Mouse (Mus musculus): ENCODE data around the gene Mapk3. TPM values are rescaled to one million over a fixed set of nuclear protein-coding genes. Genes with fewer than 3 reads are reported as not detected.
"Not testable (repeated sequence)": the region's sequence is repeated elsewhere in the genome, so short reads cannot be mapped to it uniquely, and the experiment has no call there.

The Mapk3 gene
- total RNA-seq (2021), result 100 to 1,000 TPM; 147 to 168 TPM

DNA sequence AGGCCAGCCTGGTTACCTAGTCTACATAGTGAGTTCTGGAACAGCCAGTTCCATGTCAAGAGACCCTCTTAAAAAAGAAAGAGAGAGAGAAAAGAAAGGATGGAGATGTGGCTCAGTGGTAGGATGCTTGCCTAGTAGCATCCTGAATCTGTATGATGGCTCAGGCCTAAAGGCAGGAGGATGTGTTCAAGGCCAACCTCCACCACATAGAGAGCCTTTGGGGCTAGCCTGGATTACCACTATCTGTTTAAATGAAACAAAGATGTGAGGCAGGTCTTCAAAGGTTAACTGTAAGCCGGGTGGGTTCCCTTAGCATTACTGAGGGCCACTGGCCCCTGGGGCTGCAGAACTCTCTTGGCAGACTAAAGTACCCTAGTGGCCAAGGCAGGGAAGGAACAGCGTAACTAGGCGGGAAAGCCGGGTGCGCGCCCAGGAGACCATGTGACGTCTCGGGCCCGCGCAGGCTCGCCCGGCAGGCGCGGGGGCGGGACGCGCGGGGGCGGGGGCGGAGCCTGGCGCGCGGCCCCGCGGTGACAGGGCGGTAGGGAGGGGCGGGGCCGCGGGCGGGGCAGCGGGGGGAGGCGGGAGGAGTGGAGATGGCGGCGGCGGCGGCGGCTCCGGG is at the start of gene Mapk3:
TSS of gene Mapk3 (plus strand) at position 552 of the 622 bp plus-strand sequence.
- peak; percentile 68 to 69 for DNase-seq (ENCODE audit: extremely low spot score in 1 of 2, low spot score in 1 of 2)

DNA sequence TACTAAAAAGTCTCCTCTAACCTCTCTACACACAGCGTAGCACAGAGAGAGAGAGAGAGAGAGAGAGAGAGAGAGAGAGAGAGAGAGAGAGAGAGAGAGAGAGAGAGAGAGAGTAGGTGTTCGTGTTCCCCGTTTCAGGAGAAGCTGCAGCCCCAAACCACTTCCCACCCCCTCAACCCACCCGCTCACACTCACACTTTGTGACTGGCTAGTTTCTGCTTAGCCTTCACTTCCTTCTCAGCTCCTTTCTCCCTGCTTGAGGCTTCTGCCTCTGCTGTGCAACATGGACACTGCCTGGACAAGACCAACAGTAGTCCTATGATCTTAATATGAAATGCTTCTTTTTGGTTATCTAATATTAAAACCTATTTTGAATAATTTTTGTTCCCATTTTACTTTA is 49.1 kb upstream of the Mapk3 start:
- DNase-seq (ENCODE audit: extremely low spot score in 1 of 2, low spot score in 1 of 2), result no peak

DNA sequence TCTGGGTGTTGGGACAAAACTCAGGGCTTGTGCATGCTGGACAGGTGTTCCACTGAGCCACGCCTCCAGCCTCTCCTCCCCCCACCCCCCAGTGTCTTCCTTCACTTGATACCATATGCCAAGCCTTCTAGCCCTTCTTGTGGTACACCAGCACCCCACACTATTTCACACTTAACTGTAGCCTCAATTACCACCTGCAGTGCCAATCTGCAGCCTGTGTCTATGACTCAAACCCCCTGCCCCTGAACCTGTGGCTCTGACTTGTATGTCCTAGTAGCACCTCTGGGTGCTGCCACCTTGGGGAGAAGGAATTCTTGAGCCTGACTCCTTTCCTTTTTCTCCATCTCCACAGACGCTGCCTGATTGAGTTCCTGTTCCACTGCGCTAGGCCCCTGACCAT is 47.5 kb upstream of the Mapk3 start:
- DNase-seq (ENCODE audit: extremely low spot score in 1 of 2, low spot score in 1 of 2), result no peak

DNA sequence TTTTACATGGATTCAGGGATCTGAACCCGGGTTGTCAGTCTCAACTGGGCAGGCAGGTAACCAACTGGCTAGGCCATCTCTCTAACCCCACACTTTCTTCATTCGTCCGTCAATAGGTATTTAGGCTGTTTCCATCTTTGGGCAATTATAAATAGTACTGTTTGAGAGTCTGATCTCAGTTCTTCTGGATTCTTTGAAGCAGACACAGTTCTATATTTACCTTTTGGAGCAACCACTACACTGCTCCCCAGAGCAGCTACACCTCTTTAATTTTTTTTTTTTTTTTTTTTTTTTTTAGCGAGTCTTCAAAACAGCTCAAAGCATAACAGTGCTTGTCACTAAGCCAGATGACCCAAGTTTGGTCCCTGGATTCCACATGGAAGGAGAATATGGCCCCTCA is 43.7 kb upstream of the Mapk3 start:
- no peak for DNase-seq (ENCODE audit: extremely low spot score in 1 of 2, low spot score in 1 of 2)

DNA sequence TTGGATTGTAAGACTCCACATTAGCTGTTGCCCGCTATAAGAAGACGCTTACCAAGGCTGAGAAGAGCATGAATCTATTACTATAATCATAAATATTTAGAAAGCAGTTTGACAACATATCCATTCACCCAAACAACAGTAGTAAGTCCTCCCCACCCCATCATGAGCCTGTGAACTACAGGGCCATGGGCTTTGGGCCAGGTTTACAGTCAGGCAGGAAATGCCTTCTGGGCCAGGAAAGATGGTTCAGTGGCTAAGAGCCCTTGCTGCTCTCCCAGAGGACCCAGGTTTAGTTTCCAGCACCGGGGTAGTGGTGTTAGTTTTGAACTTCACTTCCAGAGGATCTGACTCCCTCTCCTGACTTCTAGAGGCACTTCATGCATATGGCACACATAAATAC is 41.8 kb upstream of the Mapk3 start:
- no peak for DNase-seq (ENCODE audit: extremely low spot score in 1 of 2, low spot score in 1 of 2)

DNA sequence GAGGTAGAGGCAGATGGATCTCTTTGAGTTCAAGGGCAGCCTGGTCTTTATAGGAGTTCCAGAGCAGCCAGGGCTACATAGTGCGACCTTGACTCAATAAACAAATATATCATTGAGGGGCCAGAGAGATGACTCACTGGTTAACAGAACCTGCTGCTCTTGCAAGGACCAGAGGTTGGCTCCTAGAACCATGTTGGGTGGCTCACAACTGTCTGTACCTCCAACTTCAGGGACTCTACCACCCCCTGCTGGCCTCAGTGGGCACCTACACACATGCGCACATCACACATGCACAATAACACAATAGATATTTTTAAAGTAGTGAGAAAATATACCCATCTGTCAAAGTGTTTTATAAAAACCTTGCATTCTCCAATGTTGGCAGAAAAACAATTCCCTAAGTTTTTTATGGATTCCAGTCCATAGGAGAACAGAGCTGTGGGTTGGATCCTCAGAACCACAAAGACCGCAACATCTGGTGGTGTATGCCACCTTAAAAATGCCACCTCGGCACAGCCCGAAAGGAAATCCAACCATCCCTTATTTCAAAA is 40.5 kb upstream of the Mapk3 start:
- no peak for DNase-seq (ENCODE audit: extremely low spot score in 1 of 2, low spot score in 1 of 2)

DNA sequence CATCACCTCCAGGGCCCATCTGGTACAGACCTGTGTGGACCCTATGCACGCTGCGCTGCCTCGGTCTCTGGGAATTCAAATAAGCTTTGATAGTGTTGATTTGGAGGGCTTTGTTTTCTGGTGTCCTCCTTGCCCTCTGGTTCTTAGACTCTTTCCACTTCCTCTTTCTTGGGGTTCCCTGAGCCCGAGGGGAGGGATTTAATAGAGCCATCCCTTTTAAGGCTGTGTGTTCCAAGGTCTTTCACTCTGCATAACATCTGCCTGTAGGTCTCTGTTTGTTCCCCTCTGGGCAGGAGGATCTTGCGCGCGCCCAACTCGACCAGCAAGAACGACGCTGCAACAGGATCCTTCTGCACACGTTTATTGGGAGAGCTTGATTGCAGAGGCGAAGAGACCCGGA is 37.8 kb upstream of the Mapk3 start:
- DNase-seq (ENCODE audit: extremely low spot score in 1 of 2, low spot score in 1 of 2), result no peak

DNA sequence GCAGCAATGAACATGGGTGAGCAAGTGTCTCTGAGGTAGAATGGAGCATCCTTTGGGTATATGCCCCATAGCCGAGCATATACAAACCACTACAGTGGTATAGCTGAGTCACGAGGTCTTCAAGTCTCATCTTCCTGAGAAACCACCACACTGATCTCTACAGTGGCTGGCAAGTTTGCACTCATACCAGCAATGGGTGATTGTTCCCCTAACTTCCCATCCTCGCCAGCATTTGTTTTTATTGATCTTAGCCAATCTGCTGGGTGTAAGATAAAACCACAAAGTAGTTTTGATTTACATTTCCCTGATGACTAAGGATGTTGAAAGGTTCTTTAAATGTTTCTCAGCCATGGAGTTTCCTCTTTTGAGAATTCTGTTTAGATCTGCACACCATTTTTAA is 34.3 kb upstream of the Mapk3 start:
- DNase-seq (ENCODE audit: extremely low spot score in 1 of 2, low spot score in 1 of 2), result no peak

DNA sequence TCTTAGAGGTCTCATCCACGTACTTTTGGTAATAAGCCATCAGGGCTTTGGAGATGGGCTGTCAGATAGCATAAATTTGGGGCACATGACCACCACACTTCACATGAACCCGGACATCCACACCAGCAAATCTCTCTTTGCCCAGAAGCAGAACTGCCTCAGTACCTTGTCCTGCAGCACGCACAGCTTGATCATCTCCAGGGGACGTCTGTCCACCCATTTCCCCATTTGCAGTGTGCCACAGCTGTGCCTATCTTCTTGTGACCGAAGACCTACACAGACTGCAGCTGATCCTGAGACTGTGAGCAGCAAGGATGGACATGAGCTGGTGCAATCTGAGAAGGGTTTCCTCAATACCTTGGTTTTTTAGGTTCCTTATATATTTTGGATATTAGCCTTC is 33.7 kb upstream of the Mapk3 start:
- DNase-seq (ENCODE audit: extremely low spot score in 1 of 2, low spot score in 1 of 2), result no peak

DNA sequence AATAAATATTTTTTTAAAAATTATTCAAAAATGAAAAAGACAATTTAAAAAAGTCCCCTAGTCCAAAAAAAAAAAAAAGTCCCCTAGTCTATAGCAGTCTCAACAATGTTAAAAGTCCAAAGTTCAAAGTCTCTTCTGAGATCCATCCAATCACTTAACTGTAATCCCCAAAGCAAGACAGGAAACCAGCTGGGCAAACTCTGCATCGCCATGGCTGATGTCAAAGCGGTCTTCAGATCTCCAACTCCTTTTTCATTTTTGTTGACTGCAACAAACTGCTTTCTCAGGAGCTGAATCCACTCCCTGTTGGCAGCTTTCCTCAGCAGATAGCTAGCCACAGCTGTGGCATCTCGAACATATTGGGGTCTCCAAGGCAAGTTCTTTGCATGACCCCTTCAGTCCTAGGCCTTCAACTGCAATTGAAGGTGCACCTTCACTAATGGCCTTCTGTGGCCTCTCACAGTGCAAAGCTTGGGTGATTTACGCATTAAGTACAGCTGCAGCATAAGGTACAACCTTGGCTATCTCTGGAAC is 29.1 kb upstream of the Mapk3 start:
- DNase-seq (ENCODE audit: extremely low spot score in 1 of 2, low spot score in 1 of 2), result not testable (repeated sequence)

DNA sequence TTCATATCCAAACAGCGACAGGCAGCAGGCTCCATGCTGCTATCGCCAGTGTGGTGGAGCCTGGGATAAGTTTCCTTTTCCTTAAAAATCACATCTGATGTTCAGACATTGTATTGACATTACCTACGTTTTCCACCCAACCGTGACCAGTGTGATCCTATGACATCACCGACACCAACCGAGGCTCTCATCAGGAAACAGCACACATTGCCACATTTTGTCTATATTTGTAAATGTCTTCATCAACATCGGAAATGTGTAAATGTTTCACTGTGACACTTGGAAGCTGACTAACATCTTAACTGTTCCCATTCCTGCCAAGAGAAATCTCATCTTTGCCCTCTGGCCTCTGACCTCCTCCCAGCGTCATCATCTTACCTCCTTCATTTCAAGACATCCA is 23.3 kb upstream of the Mapk3 start:
- DNase-seq (ENCODE audit: extremely low spot score in 1 of 2, low spot score in 1 of 2), result no peak

DNA sequence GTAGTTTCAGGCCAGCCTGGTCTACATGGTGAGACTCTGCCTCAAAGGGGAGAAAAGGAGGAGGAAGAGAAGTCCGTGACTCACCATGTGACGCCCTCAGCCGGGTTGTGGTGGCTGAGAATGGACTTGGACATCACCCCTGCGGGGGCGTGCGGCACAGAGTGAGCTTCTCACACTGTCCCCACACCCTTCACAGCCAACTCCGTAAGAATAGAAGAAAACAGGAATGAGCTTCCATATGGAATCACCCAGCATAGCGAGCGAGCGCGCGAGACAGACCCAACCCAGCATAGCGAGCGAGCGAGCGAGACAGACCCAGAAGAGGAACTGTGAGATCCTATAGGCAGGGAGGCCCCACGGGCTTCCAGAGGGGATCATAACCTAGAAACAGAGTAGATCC is 19.9 kb upstream of the Mapk3 start:
- DNase-seq (ENCODE audit: extremely low spot score in 1 of 2, low spot score in 1 of 2), result no peak

DNA sequence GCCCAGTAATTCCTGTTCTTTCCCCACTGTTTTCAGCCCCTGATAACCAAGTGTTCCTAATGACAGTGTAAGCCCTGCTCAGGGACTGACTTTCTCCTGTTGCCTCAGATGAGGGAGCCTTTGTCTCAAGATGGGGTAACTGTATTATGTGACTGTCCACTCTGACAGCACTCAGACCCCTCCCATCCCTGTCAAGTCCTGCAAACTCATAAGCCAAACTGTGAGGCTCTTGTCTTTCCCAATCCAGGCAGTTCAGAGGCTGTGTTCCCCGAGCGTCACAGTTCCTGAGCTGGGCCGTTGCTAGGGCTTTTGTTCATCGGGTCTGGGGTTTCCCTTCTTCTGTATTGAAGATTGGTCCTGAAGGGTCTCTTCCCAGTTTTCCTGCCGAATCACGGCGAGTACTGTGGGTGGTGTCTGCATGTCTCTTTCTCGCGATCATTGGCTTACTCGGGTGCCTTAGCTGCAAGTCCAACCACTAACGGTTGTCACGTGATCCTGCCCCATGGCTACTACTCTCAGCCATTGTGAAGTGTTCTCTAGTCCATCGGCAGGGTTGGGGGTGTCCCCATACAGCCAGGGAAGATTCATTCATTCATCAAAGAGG is 19.2 kb upstream of the Mapk3 start:
- DNase-seq (ENCODE audit: extremely low spot score in 1 of 2, low spot score in 1 of 2), result no peak

DNA sequence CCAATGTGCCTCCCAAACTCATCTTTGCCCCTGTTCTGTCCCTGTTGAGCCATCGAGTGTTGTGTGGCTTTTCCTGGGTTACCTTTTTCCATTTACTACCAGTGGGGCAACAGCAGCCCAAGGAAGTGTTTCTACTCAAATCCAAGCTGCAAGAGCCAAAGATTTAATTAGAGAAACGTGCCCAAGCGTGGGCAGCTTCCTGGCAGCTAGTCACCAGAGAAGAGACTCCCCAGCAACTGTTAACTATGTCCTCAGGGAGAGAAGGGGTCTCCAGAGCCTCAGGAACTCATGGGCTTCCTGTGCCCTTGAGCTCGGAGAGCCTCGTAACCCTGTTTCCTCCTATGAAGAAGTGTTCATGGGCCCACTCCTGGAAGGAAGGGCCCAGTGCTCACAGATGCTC is 18.4 kb upstream of the Mapk3 start:
- no peak for DNase-seq (ENCODE audit: extremely low spot score in 1 of 2, low spot score in 1 of 2)

DNA sequence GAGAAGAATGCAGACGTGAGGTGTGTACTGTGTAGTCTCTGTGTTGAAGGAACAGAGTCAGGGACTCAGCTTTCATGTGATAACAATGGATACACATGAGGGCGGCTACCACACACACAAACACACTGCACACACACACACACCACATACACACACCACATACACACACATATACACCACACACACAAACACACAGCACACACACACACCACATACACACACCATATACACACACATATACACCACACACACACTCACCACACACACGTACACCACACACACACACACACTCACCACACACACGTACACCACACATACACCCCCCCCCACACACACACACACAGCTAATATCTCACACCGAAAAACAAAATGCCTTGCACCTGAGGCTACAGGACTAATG is 17.9 kb upstream of the Mapk3 start:
- no peak for DNase-seq (ENCODE audit: extremely low spot score in 1 of 2, low spot score in 1 of 2)

DNA sequence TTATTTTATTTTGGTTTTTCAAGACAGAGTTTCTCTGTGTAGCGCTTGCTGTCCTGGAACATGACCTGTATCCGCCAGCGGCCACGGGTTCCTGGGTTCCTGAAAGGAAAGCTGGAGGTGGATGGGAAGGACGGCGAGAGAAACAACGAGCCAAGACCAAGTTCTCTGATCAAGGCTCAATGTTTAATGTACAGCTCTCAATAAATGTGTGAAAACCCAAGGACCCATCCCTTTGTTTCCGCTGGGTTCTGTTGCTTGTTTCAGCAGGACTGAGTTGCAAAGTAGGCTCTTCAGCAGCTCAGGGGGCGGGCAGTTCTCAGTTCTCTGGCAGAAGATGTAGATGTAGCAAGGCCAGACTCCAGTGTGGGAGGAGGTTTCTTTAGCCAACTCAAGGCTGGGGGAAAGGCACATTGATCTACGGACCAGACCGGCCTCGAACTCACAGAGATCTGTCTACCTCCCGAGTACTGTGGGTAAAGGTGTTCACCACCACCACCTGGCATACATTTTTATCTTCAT is 17.4 kb upstream of the Mapk3 start:
- no peak for DNase-seq (ENCODE audit: extremely low spot score in 1 of 2, low spot score in 1 of 2)

DNA sequence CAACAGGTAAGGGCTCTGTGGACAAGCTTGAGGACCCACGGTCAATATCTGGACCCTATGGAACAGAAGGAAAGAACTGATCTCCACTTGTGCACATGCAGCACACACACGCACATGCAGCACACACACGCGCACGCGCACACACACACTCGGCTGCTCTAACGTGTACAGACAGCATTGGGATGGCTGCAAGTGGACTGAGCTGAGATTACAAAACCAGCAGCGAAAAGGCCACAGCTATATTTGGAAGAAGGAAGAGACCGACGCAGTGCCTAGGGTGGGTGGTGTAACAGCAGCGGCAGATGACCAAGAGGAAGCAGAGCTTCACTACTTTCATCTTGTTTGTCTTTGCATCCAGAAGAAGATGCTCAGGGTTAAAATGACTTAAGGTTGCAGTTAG is 13.3 kb upstream of the Mapk3 start:
- no peak for DNase-seq (ENCODE audit: extremely low spot score in 1 of 2, low spot score in 1 of 2)

DNA sequence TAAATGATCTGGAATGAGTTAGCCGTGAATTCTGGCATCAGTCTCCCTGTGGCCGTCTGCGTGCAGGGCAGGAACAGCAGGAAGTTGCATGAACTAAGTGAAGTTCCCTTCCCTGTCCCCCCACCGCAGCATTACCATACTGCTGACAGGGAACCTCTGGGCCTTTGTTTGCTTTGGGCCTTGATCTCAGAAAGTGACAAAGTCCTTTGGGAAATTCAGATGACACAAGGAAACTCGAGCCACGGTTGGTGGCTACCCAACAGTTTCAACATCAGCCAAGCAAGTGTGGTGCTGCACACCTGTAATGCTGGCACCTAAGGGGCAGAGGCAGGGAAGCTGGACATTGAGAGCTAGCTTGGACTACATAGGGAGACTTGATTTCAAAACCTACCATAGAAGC is 12.6 kb upstream of the Mapk3 start:
- DNase-seq (ENCODE audit: extremely low spot score in 1 of 2, low spot score in 1 of 2), result no peak

DNA sequence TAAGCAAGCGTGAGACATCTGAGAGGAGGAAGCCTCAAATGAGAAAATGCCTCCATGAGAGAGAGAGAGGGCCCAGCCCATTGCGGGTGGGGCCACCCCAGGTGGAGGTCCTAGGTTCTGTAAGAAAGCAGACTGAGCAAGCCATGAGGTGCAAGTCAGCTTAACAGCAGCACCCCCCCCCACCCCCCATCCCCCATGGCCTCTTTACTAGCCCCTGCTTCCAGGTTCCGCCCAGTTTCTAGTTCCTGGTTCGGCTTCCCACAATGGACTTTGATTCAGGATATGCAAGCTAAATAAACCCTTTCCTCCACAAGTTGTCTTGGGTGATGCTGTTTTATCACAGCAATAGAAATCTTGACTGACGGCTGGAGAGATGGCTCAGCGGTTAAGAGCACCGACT is 10.6 kb upstream of the Mapk3 start:
- DNase-seq (ENCODE audit: extremely low spot score in 1 of 2, low spot score in 1 of 2), result no peak

DNA sequence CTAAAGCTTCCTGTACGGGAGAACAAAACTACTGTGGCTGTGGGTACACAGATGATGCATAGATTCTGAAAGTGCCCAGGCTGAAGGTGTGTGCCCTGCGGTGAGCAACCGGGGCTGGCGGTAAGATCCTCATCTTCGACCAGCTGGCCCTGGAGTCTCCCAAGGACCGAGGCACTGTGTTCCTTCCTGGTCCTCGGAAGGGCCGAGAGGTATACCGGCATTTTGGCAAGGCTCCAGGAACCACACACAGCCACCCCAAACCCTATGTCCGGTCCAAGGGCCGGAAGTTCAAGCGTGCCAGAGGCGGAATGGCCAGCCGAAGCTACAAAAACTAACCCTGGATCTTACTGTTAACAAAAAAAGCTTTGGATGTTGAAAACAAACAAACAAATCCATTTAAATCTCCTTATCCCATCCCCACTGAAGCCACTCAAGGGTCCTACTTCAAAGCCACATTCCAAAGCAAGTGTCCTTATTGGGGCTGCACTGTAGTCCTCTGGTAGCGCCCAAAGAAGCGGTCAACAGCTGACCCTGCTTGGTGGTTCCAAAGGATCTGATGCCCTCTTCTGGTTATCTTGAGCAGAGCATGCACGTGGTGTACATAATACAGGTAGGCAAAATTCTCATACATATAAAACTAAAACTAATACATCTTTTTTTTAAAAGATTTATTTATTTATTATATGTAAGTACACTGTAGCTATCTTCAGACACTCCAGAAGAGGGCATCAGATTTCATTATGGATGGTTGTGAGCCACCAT is 9.6 kb upstream of the Mapk3 start:
- DNase-seq (ENCODE audit: extremely low spot score in 1 of 2, low spot score in 1 of 2), result no peak

DNA sequence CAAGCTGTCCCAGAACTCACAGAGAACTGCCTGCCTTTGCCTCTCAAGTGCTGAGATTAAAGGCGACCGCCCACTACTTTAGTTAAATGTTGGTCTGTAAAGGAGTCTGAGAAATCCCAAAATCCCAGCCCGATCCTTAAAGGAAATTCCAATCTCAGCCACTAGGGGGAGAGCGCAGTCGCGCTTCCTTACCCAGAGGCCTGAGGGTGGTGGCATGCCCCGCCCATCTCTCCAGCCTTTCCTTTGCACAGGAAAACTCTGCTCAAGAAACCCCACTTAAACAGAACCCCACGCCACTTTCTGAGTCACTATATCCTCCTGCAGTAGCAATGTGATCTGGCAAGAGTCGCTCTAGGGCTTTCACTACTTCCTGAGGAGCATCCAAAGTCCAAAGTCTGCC is 4.5 kb upstream of the Mapk3 start:
- peak; percentile 51 to 66 for DNase-seq (ENCODE audit: extremely low spot score in 1 of 2, low spot score in 1 of 2)

All from layer of hippocampus, postnatal 25 days (tissue).